Mouse (Mus musculus): ENCODE results near the gene H2-Ab1. TPM values are rescaled to one million over a fixed set of nuclear protein-coding genes. Genes with fewer than 3 reads are reported as not detected.

The H2-Ab1 gene
- polyA plus RNA-seq, 1 experiment from 2014 or later: 1.7 TPM

DNA sequence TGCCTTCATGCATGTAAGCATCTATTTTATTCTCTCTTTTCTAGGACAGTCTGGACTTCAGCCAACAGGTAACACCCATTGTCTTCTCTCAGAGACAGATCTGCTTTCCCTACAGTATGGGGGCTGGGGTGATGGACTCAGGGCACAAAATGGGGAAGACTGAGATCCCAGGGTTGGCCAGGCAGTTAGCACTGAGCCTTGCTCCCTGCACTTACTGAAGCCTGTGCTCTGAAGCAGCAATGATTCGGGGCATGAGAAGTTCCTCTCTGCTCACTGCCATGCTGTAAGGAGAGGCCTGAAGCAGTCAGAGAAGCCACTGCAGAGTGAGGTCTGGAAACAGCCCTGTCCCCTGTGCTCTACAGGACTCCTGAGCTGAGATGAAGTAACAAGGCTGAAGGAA is 58.0 kb downstream of the H2-Ab1 start:
- Histone ChIP-seq H3K4me2 (ENCODE audit: low read length) (no peak overlapping the region), H3K27ac (ENCODE audit: low read depth, low read length) (no peak overlapping the region), H3K4me1 (ENCODE audit: control insufficient read depth, insufficient read depth, low read depth, low read length) (no peaks in the 10 kb centered on the region), H3K9me3 (ENCODE audit: control insufficient read depth, low read length) (no peaks in the 10 kb centered on the region), H3K27me3 (replicated peaks; ENCODE audit: control insufficient read depth, insufficient read depth, low read length) (no peaks in the 10 kb centered on the region), H3K4me3 (ENCODE audit: low read length) (no peak overlapping the region), H3K9ac (ENCODE audit: low read depth, low read length) (no peak overlapping the region), H3K36me3 (ENCODE audit: control insufficient read depth, insufficient read depth, low read length) (no peaks in the 10 kb centered on the region)
- ATAC-seq: no peak
- WGBS: 87% methylated on average over 1 of the region's 1 CpGs

DNA sequence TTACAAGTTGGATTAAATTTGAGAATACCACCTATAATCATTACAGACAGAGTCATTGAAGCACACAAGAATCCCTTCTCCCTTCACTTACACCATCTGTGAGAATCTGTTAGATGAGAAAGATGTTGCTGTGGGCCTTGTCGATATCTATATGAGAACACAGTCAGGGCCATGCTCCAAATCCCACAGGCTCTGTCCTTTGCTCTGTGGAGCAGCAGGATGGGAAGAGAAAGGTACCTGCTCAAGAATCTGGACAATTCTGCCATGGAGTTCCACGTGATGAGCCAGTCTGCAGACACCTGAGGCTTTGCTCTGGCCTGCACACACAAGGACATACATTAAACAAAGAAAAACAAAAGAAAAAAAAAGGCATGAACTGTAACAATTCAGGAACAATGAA is 59.2 kb downstream of the H2-Ab1 start:
- no peaks in the 10 kb centered on the region for H3K4me1 ChIP-seq (ENCODE audit: control insufficient read depth, insufficient read depth, low read depth, low read length)
- no peaks in the 10 kb centered on the region for H3K27me3 ChIP-seq (replicated peaks; ENCODE audit: control insufficient read depth, insufficient read depth, low read length)
- H3K9me3 ChIP-seq (ENCODE audit: control insufficient read depth, low read length): no peaks in the 10 kb centered on the region
- H3K4me3 ChIP-seq (ENCODE audit: low read length): no peak overlapping the region
- no peak for ATAC-seq
- no peak overlapping the region for H3K9ac ChIP-seq (ENCODE audit: low read depth, low read length)
- 81% methylated on average over 2 of the region's 2 CpGs for WGBS
- H3K27ac ChIP-seq (ENCODE audit: low read depth, low read length): no peak overlapping the region
- no peak overlapping the region for H3K4me2 ChIP-seq (ENCODE audit: low read length)
- H3K36me3 ChIP-seq (ENCODE audit: control insufficient read depth, insufficient read depth, low read length): no peaks in the 10 kb centered on the region

DNA sequence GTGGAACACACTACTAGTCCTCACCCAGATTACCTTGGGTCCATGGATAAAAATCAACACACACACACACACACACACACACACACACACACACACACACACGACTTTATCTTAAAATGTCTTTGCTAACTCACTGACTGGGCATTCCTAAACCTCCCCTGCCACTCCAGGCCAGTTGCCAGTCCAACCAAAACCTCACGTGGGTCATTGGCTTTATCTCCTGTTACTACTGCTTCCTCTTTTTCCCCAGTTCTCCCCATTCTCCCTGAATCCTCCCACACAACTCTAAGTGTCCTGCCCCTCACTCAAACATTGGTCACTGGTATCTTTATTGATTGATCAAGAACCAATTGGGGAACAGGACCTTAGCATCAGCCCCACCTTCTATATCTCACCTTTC is 59.8 kb downstream of the H2-Ab1 start:
- Histone ChIP-seq H3K4me3 (ENCODE audit: low read length) (no peak overlapping the region), H3K4me2 (ENCODE audit: low read length) (no peak overlapping the region), H3K27me3 (replicated peaks; ENCODE audit: control insufficient read depth, insufficient read depth, low read length) (no peaks in the 10 kb centered on the region), H3K4me1 (ENCODE audit: control insufficient read depth, insufficient read depth, low read depth, low read length) (no peaks in the 10 kb centered on the region), H3K36me3 (ENCODE audit: control insufficient read depth, insufficient read depth, low read length) (no peaks in the 10 kb centered on the region), H3K27ac (ENCODE audit: low read depth, low read length) (no peak overlapping the region), H3K9ac (ENCODE audit: low read depth, low read length) (no peak overlapping the region), H3K9me3 (ENCODE audit: control insufficient read depth, low read length) (no peaks in the 10 kb centered on the region)
- WGBS: 44% methylated on average over 2 of the region's 2 CpGs
- no peak for ATAC-seq

Other genes starting within 250 kb of the H2-Ab1 start
- gene Ring1, start 233.0 kb upstream of the H2-Ab1 start, polyA plus RNA-seq (2015; fragmentation: Nextera tagmentation; extraction: Ambion mirVana): 17.3 and 18.5 TPM in 2 replicates
- gene H2-Ke6, start 229.6 kb upstream of the H2-Ab1 start, polyA plus RNA-seq (2015; fragmentation: Nextera tagmentation; extraction: Ambion mirVana): 69.5 and 74.1 TPM in 2 replicates
- gene Slc39a7, start 226.0 kb upstream of the H2-Ab1 start, polyA plus RNA-seq (2015; fragmentation: Nextera tagmentation; extraction: Ambion mirVana): 180 and 186 TPM in 2 replicates
- gene Rxrb, start 225.9 kb upstream of the H2-Ab1 start, polyA plus RNA-seq (2015; fragmentation: Nextera tagmentation; extraction: Ambion mirVana): 53.3 and 54.1 TPM in 2 replicates
- gene Col11a2, start 218.3 kb upstream of the H2-Ab1 start, polyA plus RNA-seq (2015; fragmentation: Nextera tagmentation; extraction: Ambion mirVana): 4.7 and 6.7 TPM in 2 replicates
- gene H2-Oa, start 165.3 kb upstream of the H2-Ab1 start, polyA plus RNA-seq (2015; fragmentation: Nextera tagmentation; extraction: Ambion mirVana): 0.14 TPM in 1 of 2 replicates, not detected in the other
- gene H2-DMa, start 138.1 kb upstream of the H2-Ab1 start, polyA plus RNA-seq (2015; fragmentation: Nextera tagmentation; extraction: Ambion mirVana): 20.5 and 20.9 TPM in 2 replicates
- 98.5 and 123 TPM in 2 replicates for gene Brd2, start 135.1 kb upstream of the H2-Ab1 start, polyA plus RNA-seq (2015; fragmentation: Nextera tagmentation; extraction: Ambion mirVana)
- gene H2-DMb2, start 114.4 kb upstream of the H2-Ab1 start, polyA plus RNA-seq (2015; fragmentation: Nextera tagmentation; extraction: Ambion mirVana): 0.25 and 0.28 TPM in 2 replicates
- 0.68 and 1.5 TPM in 2 replicates for gene H2-DMb1, start 104.6 kb upstream of the H2-Ab1 start, polyA plus RNA-seq (2015; fragmentation: Nextera tagmentation; extraction: Ambion mirVana)
- 4.6 and 6.1 TPM in 2 replicates for gene Tap1, start 70.1 kb upstream of the H2-Ab1 start, polyA plus RNA-seq (2015; fragmentation: Nextera tagmentation; extraction: Ambion mirVana)
- gene Psmb9, start 69.9 kb upstream of the H2-Ab1 start, polyA plus RNA-seq (2015; fragmentation: Nextera tagmentation; extraction: Ambion mirVana): 1.8 and 2.2 TPM in 2 replicates
- 3.0 and 4.1 TPM in 2 replicates for gene Psmb8, start 60.0 kb upstream of the H2-Ab1 start, polyA plus RNA-seq (2015; fragmentation: Nextera tagmentation; extraction: Ambion mirVana)
- 2.9 and 3.2 TPM in 2 replicates for gene Tap2, start 54.2 kb upstream of the H2-Ab1 start, polyA plus RNA-seq (2015; fragmentation: Nextera tagmentation; extraction: Ambion mirVana)
- 0.16 and 0.33 TPM in 2 replicates for gene H2-Ob, start 18.8 kb upstream of the H2-Ab1 start, polyA plus RNA-seq (2015; fragmentation: Nextera tagmentation; extraction: Ambion mirVana)
- gene H2-Aa, start 30.1 kb downstream of the H2-Ab1 start, polyA plus RNA-seq (2015; fragmentation: Nextera tagmentation; extraction: Ambion mirVana): 0.59 and 0.80 TPM in 2 replicates
- 3.5 and 4.3 TPM in 2 replicates for gene H2-Eb1, start 48.2 kb downstream of the H2-Ab1 start, polyA plus RNA-seq (2015; fragmentation: Nextera tagmentation; extraction: Ambion mirVana)
- 0.25 and 0.31 TPM in 2 replicates for gene H2-Eb2, start 68.0 kb downstream of the H2-Ab1 start, polyA plus RNA-seq (2015; fragmentation: Nextera tagmentation; extraction: Ambion mirVana)
- not detected in 2 replicates for gene Btnl2, start 97.1 kb downstream of the H2-Ab1 start, polyA plus RNA-seq (2015; fragmentation: Nextera tagmentation; extraction: Ambion mirVana)
- gene Btnl1, start 119.4 kb downstream of the H2-Ab1 start, polyA plus RNA-seq (2015; fragmentation: Nextera tagmentation; extraction: Ambion mirVana): not detected in 2 replicates
- gene BC051142, start 141.1 kb downstream of the H2-Ab1 start, polyA plus RNA-seq (2015; fragmentation: Nextera tagmentation; extraction: Ambion mirVana): 3.7 and 4.5 TPM in 2 replicates
- gene Btnl4, start 219.6 kb downstream of the H2-Ab1 start, polyA plus RNA-seq (2015; fragmentation: Nextera tagmentation; extraction: Ambion mirVana): not detected in 2 replicates

All from hindbrain, embryonic 16.5 days (tissue).